Mouse (Mus musculus) heart, embryonic 16.5 days (tissue): ENCODE measurements at regions not wholly inside any gene's neighbourhood (a gene's known extent, or its start where the extent isn't known, plus 50 kb on each side); places are given as distances from the start of the nearest gene placed in this dataset.
"Not testable (repeated sequence)": the region's sequence is repeated elsewhere in the genome, so short reads cannot be mapped to it uniquely, and the experiment has no call there.

Experiments used
- ATAC-seq: fragments of 200-750 bp; cut with Nextera tagmentation; replicated peaks from 2 replicates; pipeline ENCODE4 v1.8.0; 2017; ENCODE audit warnings: moderate number of reproducible peaks; ENCODE audit not compliant: insufficient read depth, low FRiP score; ENCODE audit errors: extremely low read depth
- H3K27ac ChIP-seq: fragments of 300-500 bp; sonication (generic); 2 replicates; pipeline ENCODE4 v1.5.1; 2014; ENCODE audit warnings: mild to moderate bottlenecking, low read length, control low read depth, moderate library complexity
- H3K27me3 ChIP-seq: fragments of 300-500 bp; sonication (generic); 2 replicates; pipeline ENCODE4 v1.6.1; 2014; ENCODE audit warnings: low read length, mixed read lengths; ENCODE audit not compliant: control insufficient read depth, insufficient read depth
- H3K36me3 ChIP-seq: fragments of 300-500 bp; sonication (generic); 2 replicates; pipeline ENCODE4 v1.6.1; 2014; ENCODE audit not compliant: control insufficient read depth, insufficient read depth
- H3K4me1 ChIP-seq: fragments of 300-500 bp; sonication (generic); 2 replicates; pipeline ENCODE4 v1.6.1; 2014; ENCODE audit warnings: low read length, mixed read lengths; ENCODE audit not compliant: control insufficient read depth, insufficient read depth
- H3K4me2 ChIP-seq: fragments of 300-500 bp; sonication (generic); 2 replicates; pipeline ENCODE4 v1.6.1; 2014; ENCODE audit warnings: low read depth, mild to moderate bottlenecking, control low read depth, low read length
- H3K4me3 ChIP-seq: fragments of 300-500 bp; sonication (generic); 2 replicates; pipeline ENCODE4 v1.5.1; 2014; ENCODE audit warnings: mild to moderate bottlenecking, control low read depth, low read length
- H3K9ac ChIP-seq: fragments of 300-500 bp; sonication (generic); 2 replicates; pipeline ENCODE4 v1.6.1; 2014; ENCODE audit warnings: low read length, control low read depth
- H3K9me3 ChIP-seq: fragments of 300-500 bp; sonication (generic); replicated peaks from 2 replicates; pipeline ENCODE4 v1.6.1; 2016; ENCODE audit warnings: low read length; ENCODE audit not compliant: control insufficient read depth
- WGBS: fragments of 180-500 bp; shearing (Covaris S2); extraction: QIAGEN DNeasy Blood & Tissue Kit; methylation state at CpG from one replicate; pipeline ENCODE4 v1.1.7; 2014; 5-methylcytosine and 5-hydroxymethylcytosine counted together

GRCm38 (mm10) chr10:57362781-57363180, 123.4 kb upstream of the Hsf2 start:
- not testable (repeated sequence) for H3K36me3 ChIP-seq, H3K4me3 ChIP-seq, H3K27ac ChIP-seq, H3K27me3 ChIP-seq, H3K9ac ChIP-seq, H3K4me1 ChIP-seq, ATAC-seq, H3K9me3 ChIP-seq, H3K4me2 ChIP-seq
- WGBS = 88% methylated on average over 1 of the region's 1 CpGs
